Mouse (Mus musculus) cerebellum, adult 2 months (tissue): Measurements from ENCODE around the gene Tmub2.

Experiments used
- CTCF ChIP-seq: fragments of 200-500 bp; IDR thresholded peaks from 2 replicates; pipeline ENCODE4 v1.5.1; 2011; ENCODE audit warnings: low read depth, mild to moderate bottlenecking, control low read depth, low read length, moderate library complexity, borderline replicate concordance; ENCODE audit not compliant: insufficient read depth
- POLR2A ChIP-seq: fragments of 200-500 bp; IDR thresholded peaks from 2 replicates; pipeline ENCODE4 v1.6.1; 2011; ENCODE audit warnings: low read length, control low read depth, borderline replicate concordance; ENCODE audit not compliant: insufficient read depth

- TF ChIP-seq CTCF: no peak
- no peak for TF ChIP-seq POLR2A
These were observed 38.5 kb upstream of the Tmub2 start for GRCm38 (mm10) chr11:102246273-102246635.
